Mouse (Mus musculus) thymus, postnatal 25 days (tissue): ENCODE data around the gene Gm11733.
"Not testable (repeated sequence)": the region's sequence is repeated elsewhere in the genome, so short reads cannot be mapped to it uniquely, and the experiment has no call there.

ENCODE experiments used
- DNase-seq: peaks from one replicate; pipeline ENCODE4 v3.0.0; 2022

Gene Gm11733

GRCm38 (mm10) chr11:117484198-117484597, at the start of gene Gm11733:
TSS of gene Gm11733 (plus strand) at chr11:117484368.
- DNase-seq, result no peak

- no peak for DNase-seq
Measured at GRCm38 (mm10) chr11:117436401-117437109, 47.6 kb upstream of the Gm11733 start.

- DNase-seq, result no peak
Measured at GRCm38 (mm10) chr11:117437110-117437490, 47.1 kb upstream of the Gm11733 start.

- DNase-seq, result no peak
Measured at GRCm38 (mm10) chr11:117438363-117438762, 45.8 kb upstream of the Gm11733 start.

DNA sequence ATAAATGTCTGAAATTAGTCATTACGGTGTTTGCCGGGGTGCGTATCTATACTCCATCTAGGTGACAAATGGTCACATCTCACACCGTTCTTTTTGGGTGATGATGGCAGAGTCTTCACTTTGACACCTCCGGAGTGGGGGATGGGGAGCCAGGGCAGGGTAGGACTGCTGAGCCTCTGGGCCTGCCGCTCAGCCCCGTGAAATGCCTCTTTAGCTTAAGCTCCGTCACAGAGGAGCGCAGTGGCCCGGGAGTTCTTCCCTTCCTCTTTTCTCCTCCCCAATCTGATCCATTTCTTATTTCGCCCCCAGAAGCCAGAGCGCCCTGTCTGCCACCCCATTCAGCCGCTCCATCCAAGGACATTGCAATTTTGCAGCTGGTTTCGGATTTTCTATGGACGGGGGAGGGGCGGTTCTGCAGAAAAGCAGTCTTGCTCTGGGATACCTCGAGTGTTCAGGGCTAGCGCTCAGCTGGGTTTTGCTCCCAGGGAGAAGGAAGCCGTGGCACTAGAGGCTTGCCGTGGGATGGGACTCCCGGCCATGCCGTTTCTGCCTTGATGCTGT, 43.2 kb upstream of the Gm11733 start:
- no peak for DNase-seq

DNA sequence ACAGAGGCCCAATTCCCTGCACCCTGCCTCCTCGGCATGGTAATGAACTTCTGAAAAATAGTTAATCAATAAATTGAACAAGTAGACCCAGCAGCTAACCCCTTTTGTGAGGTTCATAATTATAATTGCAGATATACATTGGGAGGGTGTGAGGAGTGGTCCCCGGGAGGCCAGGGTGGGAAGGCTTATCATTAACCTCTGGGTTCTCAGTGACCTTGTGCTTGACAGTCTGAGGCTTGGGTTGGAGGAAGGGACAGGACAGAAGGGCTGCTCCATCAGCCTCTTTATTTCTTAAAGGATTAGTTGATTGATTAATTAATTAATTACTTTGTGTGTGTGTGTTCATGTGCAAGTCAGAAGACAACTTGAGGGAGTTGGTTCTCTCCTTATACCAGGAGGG, 40.1 kb upstream of the Gm11733 start:
- DNase-seq, result no peak

DNA sequence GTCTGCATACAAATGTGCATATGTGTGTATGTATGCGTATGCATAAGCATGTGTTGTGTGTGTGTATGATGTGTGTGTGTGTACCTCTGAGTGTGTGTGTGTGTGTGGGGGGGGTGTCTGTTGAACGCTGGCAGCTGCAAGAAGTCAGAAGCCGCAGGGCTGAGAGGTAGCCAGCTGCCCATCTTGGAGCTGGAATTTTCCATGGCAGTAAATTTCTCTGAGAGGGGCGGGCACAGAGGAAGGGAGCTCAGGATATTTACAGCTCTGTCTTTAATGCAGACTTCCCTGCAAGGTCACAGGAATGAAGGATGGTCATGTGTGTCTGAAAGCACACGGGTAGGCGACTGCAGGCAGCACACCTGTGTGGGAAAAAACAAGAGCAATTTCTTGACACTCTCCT, 38.5 kb upstream of the Gm11733 start:
- DNase-seq, result no peak

DNA sequence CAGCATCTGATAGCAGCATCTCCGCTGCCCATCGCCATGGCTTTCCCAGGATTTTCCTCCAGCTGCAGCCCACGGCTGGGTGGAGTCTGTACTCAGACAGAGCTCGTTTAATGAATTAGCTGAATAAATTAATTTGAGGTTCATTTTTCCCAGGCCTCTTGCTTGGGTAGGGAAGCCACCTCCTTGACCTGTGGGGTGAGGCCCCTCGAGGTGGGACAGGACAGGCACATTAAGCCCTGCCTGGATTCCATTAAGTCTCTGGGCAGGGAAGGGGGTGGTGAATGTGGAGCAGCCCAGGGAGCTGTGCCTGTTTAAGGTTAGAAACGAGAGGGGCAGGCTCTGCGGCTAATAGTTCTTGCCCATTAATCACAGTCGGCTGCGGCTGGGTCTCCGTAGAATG, 30.1 kb upstream of the Gm11733 start:
- DNase-seq, result no peak

- DNase-seq, result no peak
Measured at GRCm38 (mm10) chr11:117459148-117459547, 25.0 kb upstream of the Gm11733 start.

DNA sequence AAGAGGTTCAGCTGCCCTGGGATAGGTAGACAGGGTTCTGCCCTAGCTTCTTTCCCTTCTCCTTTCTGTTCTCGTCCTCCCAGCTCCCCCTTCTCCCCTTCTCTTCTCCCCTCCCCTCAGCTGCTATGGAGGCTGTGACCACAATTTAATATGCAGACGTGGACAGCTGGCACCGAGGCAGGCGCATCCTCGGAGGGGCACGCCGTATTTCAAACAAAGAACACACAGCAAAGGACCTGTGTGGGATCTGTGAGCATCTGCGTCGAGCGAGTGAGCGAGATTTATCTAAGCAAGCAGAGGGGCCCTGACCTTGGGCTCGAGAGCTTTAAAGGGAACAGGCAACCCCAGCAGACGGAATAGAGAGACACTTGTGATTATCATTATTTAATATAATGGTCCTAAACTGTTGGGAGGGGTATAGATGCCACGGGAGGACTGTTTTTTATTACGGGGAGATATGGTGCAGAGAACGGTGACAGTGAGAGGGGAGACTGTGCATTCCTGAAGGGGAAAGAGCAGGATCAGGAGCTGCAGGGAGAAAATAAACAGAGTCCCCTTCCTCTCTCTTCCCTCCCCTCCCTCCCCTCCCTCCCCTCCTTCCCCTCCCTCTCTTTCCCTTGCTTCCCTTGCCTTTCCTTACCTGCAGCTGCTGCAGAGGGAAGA, 21.8 kb upstream of the Gm11733 start:
- DNase-seq, result no peak

- not testable (repeated sequence) for DNase-seq
Measured at GRCm38 (mm10) chr11:117463416-117463815, 20.8 kb upstream of the Gm11733 start.

DNA sequence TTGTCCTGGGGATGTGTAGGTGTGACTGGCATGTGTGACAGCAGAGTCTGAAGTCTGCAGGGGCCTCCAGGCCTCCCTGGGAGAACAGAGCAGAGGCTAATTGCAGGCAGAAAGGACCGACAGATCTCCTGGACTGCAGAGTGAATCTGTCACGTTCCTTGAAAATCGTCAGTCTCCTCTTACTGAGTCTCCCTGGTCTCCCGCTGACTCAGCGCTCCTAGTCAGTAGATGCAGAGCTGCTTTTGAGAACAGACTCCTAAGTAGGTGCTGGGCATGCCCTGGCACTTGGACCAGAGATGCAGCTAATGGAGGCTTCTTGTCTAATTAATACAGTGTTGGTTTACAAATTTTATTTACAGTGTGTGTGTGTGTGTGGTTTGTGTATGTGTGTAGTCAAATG, 17.9 kb upstream of the Gm11733 start:
- no peak for DNase-seq

- no peak for DNase-seq
Measured at GRCm38 (mm10) chr11:117466911-117467310, 17.3 kb upstream of the Gm11733 start.

DNA sequence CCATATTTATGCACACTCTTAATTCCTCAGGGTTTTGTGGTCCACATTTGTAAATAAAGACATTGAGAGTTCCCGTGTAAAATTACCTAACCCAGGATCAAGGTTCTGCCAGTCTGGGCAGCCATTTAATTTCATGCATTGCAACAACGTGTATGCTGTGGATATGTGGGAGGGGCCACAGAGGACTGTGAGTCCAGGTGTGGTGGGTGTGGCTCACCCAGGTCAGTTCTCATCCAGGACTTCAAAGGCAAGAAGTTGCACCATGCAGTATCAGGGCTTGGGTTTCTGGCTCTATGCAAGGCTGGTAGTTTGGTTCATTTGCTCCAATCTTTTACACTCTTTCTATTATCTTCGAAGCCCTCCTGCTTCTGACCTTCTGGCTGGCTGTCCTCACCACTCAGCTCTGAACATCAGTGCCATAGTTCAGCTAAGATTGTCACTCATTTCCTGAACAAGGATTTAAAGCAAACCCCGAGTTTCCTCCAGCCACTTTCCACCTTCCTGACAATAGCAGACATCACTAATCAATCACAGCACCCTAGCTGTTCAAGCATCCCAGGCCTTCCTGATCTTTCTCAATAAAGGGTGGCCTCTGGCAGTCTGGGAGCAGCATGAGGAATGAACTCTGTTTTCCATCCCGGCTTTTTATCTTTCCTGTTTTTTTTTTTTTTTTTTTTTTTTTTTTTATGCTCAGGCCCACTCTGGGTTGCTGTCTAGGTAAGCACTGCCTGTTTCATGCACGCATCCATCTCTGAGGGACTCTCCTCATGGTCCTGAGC, 15.4 kb upstream of the Gm11733 start:
- no peak for DNase-seq

DNA sequence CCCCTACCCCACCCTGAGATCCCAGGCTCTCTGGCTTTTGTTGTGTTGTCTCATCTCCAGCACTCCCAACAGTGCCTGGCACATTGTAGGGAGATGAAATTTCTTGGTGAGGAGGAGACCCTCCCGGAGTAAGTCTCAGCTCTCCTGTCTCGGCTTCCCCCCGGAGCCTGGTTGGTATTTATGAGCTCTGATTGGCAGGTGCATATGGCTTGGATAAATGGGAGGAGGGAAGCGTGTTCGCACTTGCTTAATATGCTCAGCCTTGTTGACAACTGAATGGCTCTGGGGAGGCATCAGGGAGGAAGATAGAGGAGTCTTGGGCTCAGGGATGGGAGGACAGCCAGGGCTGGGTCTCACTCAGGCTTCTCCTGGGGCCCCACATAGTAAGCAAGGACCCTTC, 14.4 kb upstream of the Gm11733 start:
- no peak for DNase-seq

GRCm38 (mm10) chr11:117470586-117471195, 13.5 kb upstream of the Gm11733 start:
- no peak for DNase-seq

- DNase-seq, result no peak
Measured at GRCm38 (mm10) chr11:117471625-117472283, 12.4 kb upstream of the Gm11733 start.

DNA sequence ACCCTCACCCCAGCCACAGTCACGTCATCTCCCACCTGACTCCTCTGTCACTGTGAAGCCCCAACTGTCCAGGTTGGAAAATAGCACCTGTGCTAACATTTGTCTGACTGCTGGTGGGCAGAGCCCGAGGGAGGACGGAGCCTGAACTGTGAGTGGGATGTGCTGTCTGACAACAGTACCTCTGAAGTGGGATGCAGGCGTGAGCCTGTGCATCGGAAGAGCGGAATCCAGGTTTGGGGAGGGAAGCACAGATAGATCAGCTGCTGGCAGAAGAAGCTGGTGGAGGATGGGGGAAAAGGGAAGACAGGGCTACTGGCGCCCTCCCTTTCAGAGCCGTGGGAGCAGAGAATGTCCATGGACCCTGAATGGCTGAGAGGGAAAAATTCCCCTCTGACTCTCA, 11.3 kb upstream of the Gm11733 start:
- DNase-seq, result no peak

- DNase-seq, result no peak
Measured at GRCm38 (mm10) chr11:117475204-117475603, 9.0 kb upstream of the Gm11733 start.

GRCm38 (mm10) chr11:117475669-117476068, 8.5 kb upstream of the Gm11733 start:
- DNase-seq, result peak; percentile 23

- DNase-seq, result no peak
Measured at GRCm38 (mm10) chr11:117476554-117477107, 7.5 kb upstream of the Gm11733 start.
